In the genomic region with DNA sequence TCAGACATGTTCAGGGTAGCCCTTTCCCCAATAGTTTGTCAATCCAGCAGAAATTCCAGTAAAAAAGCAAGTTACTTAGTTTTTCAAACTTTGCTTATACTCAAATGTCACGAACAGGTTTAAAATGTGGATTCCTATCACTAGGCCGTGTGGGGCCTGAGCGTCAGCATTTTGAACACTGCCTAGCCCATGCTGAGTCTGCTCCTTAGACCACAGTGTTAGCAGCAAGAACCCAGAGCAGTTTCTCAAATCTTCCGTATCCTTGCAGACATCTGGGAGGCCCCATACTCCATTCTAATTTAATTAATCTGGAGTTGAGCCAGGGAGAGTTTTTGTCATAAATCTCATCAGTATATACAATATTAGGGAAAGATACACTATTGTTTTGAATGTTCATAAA, we compare ENCODE assay signal across 13 mouse cellular contexts.
"Had no signal": no experiment of that assay in that cellular context is flagged by ENCODE, and none has a peak within 500 bp of the region (broad histone marks: within the 10 kb centered on the region; RNA-seq: fewer than 3 reads in every experiment).

No protein-coding gene starts in this region.

- H3K9ac ChIP-seq: liver, embryonic 12.5 days; liver, embryonic 14.5 days; midbrain, embryonic 12.5 days; stomach, embryonic 15.5 days had no signal

- H3K36me3 ChIP-seq: liver, embryonic 12.5 days; midbrain, embryonic 10.5 days; midbrain, embryonic 12.5 days; stomach, embryonic 15.5 days had no signal

- DNase-seq: lung, adult 18-20 months; lung, postnatal 10 days; lung, postnatal 4 days; right cerebral cortex, postnatal 14 days; thymus, adult 2 months; thymus, postnatal 36 days had no signal

- H3K27me3 ChIP-seq: liver, embryonic 12.5 days; midbrain, embryonic 12.5 days; stomach, embryonic 15.5 days had no signal

- H3K9me3 ChIP-seq: liver, embryonic 12.5 days; midbrain, embryonic 10.5 days; midbrain, embryonic 12.5 days; stomach, embryonic 15.5 days had no signal

- H3K27ac ChIP-seq: liver, embryonic 12.5 days; liver, embryonic 14.5 days; midbrain, embryonic 10.5 days; midbrain, embryonic 12.5 days; stomach, embryonic 15.5 days; stomach, postnatal 0 days had no signal

- H3K4me2 ChIP-seq: liver, embryonic 12.5 days; midbrain, embryonic 12.5 days; stomach, embryonic 15.5 days had no signal

- H3K4me3 ChIP-seq: liver, embryonic 12.5 days; midbrain, embryonic 10.5 days; midbrain, embryonic 12.5 days; myocyte; stomach, embryonic 15.5 days had no signal

- ATAC-seq: liver, embryonic 12.5 days had no signal

- H3K4me1 ChIP-seq: liver, embryonic 12.5 days; midbrain, embryonic 10.5 days; midbrain, embryonic 12.5 days; stomach, embryonic 15.5 days had no signal
